In the genomic region with DNA sequence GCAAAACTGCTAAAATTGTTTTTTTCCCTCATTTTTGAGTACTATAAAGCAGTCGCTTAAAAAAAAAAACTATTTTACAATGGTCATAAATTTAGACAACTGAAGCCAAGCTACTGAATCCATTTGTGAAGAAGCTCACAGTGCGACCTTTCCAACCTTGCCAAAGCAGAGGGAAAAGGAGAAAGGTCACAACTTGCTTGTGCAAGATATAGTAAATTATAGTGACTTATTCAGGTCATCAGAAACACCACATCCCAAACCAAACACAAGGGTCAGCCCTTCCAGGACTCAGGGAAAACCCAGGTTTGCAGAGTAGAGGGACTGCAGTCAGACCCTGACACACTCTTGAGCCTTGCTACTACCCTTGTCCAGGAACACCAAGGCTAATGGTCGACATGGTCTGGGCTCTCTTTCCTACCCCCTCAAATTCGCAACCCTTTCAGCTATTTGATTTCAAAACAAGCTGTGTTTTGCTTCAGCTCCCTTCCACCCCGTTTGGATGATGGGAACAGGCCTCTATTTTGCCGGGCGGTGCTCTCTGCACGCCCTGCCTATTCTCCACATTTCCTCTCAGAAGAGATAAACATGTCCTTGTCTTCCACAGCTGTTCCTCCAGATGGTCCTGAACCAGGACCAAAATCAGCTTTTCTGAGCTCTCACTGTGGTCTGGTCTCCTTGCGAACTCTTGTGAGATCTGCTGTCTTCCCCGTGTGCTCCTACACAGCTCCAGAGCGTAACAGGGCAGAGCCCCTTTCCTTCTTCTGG, we compare ENCODE assay signal across 9 mouse cellular contexts.
DNase-seq lines count a peak whose midpoint lies in the region; ATAC-seq and TF ChIP-seq lines count a peak whose summit lies in the region.
"Had no signal": no experiment of that assay in that cellular context is flagged by ENCODE, and none has a peak within 500 bp of the region (broad histone marks: within the 10 kb centered on the region; RNA-seq: fewer than 3 reads in every experiment).

No protein-coding gene starts in this region.

- H3K9me3 ChIP-seq in stomach, embryonic 15.5 days = no peaks in the 10 kb centered on the region

- DNase-seq in cerebellum, adult 9-11 months = peak; percentile 8
- no peak for DNase-seq in cerebellum, adult 18-20 months
- peak; percentile 61 for DNase-seq in brain, embryonic 14.5 days (ENCODE audit: low read depth)
- peak; percentile 5 to 35 for DNase-seq in kidney, adult 8-10 months
- peak; percentile 35 to 77 for DNase-seq in left cerebral cortex, postnatal 25 days (ENCODE audit: low spot score in 2 of 2)
- DNase-seq in urinary bladder, postnatal 25 days (ENCODE audit: low spot score) = no peak

- H3K4me1 ChIP-seq in stomach, embryonic 15.5 days = no peaks in the 10 kb centered on the region; the same call in 1 of the 2 replicates
- H3K4me1 ChIP-seq: megakaryocyte, embryonic 14.5 days had no signal

- H3K27ac ChIP-seq in stomach, embryonic 15.5 days = peak overlapping the region; percentile 57

- 49% methylated on average over 11 of the region's 11 CpGs for WGBS in stomach, embryonic 15.5 days

- no peak overlapping the region for H3K4me3 ChIP-seq in stomach, embryonic 15.5 days (replicated peaks)
- H3K4me3 ChIP-seq: megakaryocyte, embryonic 14.5 days had no signal

- H3K4me2 ChIP-seq in stomach, embryonic 15.5 days = no peak overlapping the region

- intact Hi-C loops in left cerebral cortex, postnatal 25 days (cut with DNase I) = no loop called here

- no peak overlapping the region for H3K9ac ChIP-seq in stomach, embryonic 15.5 days

- no peaks in the 10 kb centered on the region for H3K36me3 ChIP-seq in stomach, embryonic 15.5 days

- no peaks in the 10 kb centered on the region for H3K27me3 ChIP-seq in stomach, embryonic 15.5 days (replicated peaks)
- H3K27me3 ChIP-seq: megakaryocyte, embryonic 14.5 days had no signal

- peak; percentile 28; the same call in 1 of the 2 replicates for ATAC-seq in stomach, embryonic 15.5 days (ENCODE audit: insufficient read depth, low FRiP score, low read depth)
- no peak for ATAC-seq in monocyte, adult 5-6 weeks (replicated peaks; ENCODE audit: insufficient number of reproducible peaks, low FRiP score, low TSS enrichment, poor library complexity, severe bottlenecking)

- TF ChIP-seq CTCF in brain, embryonic 14.5 days (IDR thresholded peaks at IDR 0.05; ENCODE audit: borderline replicate concordance, extremely low read depth, insufficient read depth, insufficient read length) = no peak

- no peak for TF ChIP-seq POLR2A in brain, embryonic 14.5 days (IDR thresholded peaks at IDR 0.05; ENCODE audit: borderline replicate concordance, extremely low read depth, insufficient read depth, insufficient read length, poor library complexity, severe bottlenecking)

Comparison
In these comparisons a context has a peak if more than half of its experiments do, and no peak if none do; other contexts are left out.
1. DNase-seq: peak in cerebellum, adult 9-11 months (single experiment), brain, embryonic 14.5 days (single experiment), kidney, adult 8-10 months (2 of 2) and left cerebral cortex, postnatal 25 days (2 of 2); none in cerebellum, adult 18-20 months (0 of 2) and urinary bladder, postnatal 25 days (single experiment).